Mouse (Mus musculus): ENCODE data around the gene L1cam.

GRCm38 (mm10) chrX:73881036-73881427 lies 14.9 kb downstream of the L1cam start:
- TF ChIP-seq CTCF (IDR thresholded peaks at IDR 0.05; ENCODE audit: control insufficient read depth, insufficient read depth, insufficient replicate concordance, low read depth, low read length): no peak
- no peak for TF ChIP-seq POLR2A (IDR thresholded peaks at IDR 0.05; ENCODE audit: control insufficient read depth, low read depth, low read length)
